Mouse (Mus musculus) frontal cortex, postnatal 14 days (tissue): ENCODE data around the gene Alg5.

ENCODE experiments used
- DNase-seq, 2 experiments: peaks; one replicate each; pipeline ENCODE4 v3.0.0; 2022; ENCODE audit warnings: low spot score in 2 of 2

Gene Alg5

GRCm38 (mm10) chr3:54791822-54792677, 56.7 kb downstream of the Alg5 start:
- no peak for DNase-seq

GRCm38 (mm10) chr3:54793762-54794161, 58.4 kb downstream of the Alg5 start:
- no peak for DNase-seq

GRCm38 (mm10) chr3:54795379-54795778, 60.0 kb downstream of the Alg5 start:
- no peak for DNase-seq

GRCm38 (mm10) chr3:54795806-54796205, 60.5 kb downstream of the Alg5 start:
- no peak for DNase-seq

- DNase-seq = peak in 1 of 2 experiments; percentile 27
Observed at GRCm38 (mm10) chr3:54797211-54797610, 61.9 kb downstream of the Alg5 start.
